Mouse (Mus musculus) cerebellum, adult 2 months (tissue): ENCODE results near the gene Brinp2. TPM values are rescaled to one million over a fixed set of nuclear protein-coding genes. Genes with fewer than 3 reads are reported as not detected.

ENCODE experiments used
- DNase-seq, 2 experiments: peaks; one replicate each; pipeline ENCODE4 v3.0.0; 2021
- H3K27ac ChIP-seq: fragments of 200-500 bp; 2 replicates; pipeline ENCODE4 v1.5.1; 2012; ENCODE audit warnings: low read length, control low read depth, inconsistent platforms; ENCODE audit not compliant: insufficient read depth
- H3K27me3 ChIP-seq: fragments of 200-500 bp; 2 replicates; pipeline ENCODE4 v1.6.1; 2012; ENCODE audit warnings: inconsistent platforms, mild to moderate bottlenecking, low read length, moderate library complexity; ENCODE audit not compliant: control insufficient read depth, insufficient read depth
- H3K4me1 ChIP-seq: fragments of 200-500 bp; 2 replicates; pipeline ENCODE4 v1.6.1; 2011; ENCODE audit warnings: low read length; ENCODE audit not compliant: control insufficient read depth, insufficient read depth
- H3K4me3 ChIP-seq: fragments of 200-500 bp; replicated peaks from 2 replicates; pipeline ENCODE3; 2011; ENCODE audit warnings: mild to moderate bottlenecking, low read depth, low read length, control low read depth; ENCODE audit not compliant: insufficient read depth
- CTCF ChIP-seq: fragments of 200-500 bp; IDR thresholded peaks from 2 replicates; pipeline ENCODE4 v1.5.1; 2011; ENCODE audit warnings: low read depth, mild to moderate bottlenecking, control low read depth, low read length, moderate library complexity, borderline replicate concordance; ENCODE audit not compliant: insufficient read depth
- POLR2A ChIP-seq: fragments of 200-500 bp; IDR thresholded peaks from 2 replicates; pipeline ENCODE4 v1.6.1; 2011; ENCODE audit warnings: low read length, control low read depth, borderline replicate concordance; ENCODE audit not compliant: insufficient read depth
- WGBS: fragments of 180-500 bp; shearing (Covaris S2); methylation state at CpG from one replicate; pipeline ENCODE4 v1.1.7; 2018; 5-methylcytosine and 5-hydroxymethylcytosine counted together
- polyA plus RNA-seq: library from polyadenylated mRNA; depleted of rRNA; stranded (reverse); fragments of >200 nt; gene quantifications from 2 replicates; pipeline ENCODE4 v1.2.3, GENCODE M21; 2012

The Brinp2 gene
- polyA plus RNA-seq, 1 experiment: 21.0 TPM

GRCm38 (mm10) chr1:158328839-158329238 is 27.3 kb downstream of the Brinp2 start:
- no peaks in the 10 kb centered on the region for H3K27me3 ChIP-seq
- TF ChIP-seq POLR2A (no peak), CTCF (no peak)
- 67% methylated on average over 2 of the region's 2 CpGs for WGBS

GRCm38 (mm10) chr1:158328126-158328525 is 28.0 kb downstream of the Brinp2 start:
- Histone ChIP-seq H3K27ac (no peak overlapping the region), H3K27me3 (no peaks in the 10 kb centered on the region), H3K4me3 (no peak overlapping the region), H3K4me1 (peaks cover 14% of the 10 kb centered on the region; the same call in 1 of the 2 replicates)
- TF ChIP-seq CTCF: no peak
- no peak for TF ChIP-seq POLR2A
- WGBS: 11% methylated on average over 5 of the region's 5 CpGs
- peak; percentile 71 to 88 for DNase-seq

More at GRCm38 (mm10) chr1:158328839-158329238, 27.3 kb downstream of the Brinp2 start:
- no peak overlapping the region for H3K4me3 ChIP-seq
- H3K4me1 ChIP-seq: peaks cover 14% of the 10 kb centered on the region; the same call in 1 of the 2 replicates
- H3K27ac ChIP-seq: no peak overlapping the region
- DNase-seq: no peak

GRCm38 (mm10) chr1:158323325-158323724 is 32.8 kb downstream of the Brinp2 start:
- H3K27me3 ChIP-seq: no peaks in the 10 kb centered on the region
- H3K4me1 ChIP-seq: peaks cover 5% of the 10 kb centered on the region; the same call in 1 of the 2 replicates
- no peak overlapping the region for H3K4me3 ChIP-seq
- WGBS: 61% methylated on average over 6 of the region's 6 CpGs
- no peak overlapping the region for H3K27ac ChIP-seq
- TF ChIP-seq CTCF (no peak), POLR2A (no peak)
- DNase-seq: peak in 1 of 2 experiments; percentile 19

- WGBS: 13% methylated on average over 5 of the region's 5 CpGs
- no peaks in the 10 kb centered on the region for H3K27me3 ChIP-seq
- TF ChIP-seq POLR2A (no peak), CTCF (peak; percentile 30; the same call in 1 of the 2 replicates)
- DNase-seq: peak; percentile 93 to 99
- no peak overlapping the region for H3K4me3 ChIP-seq
- peaks cover 10% of the 10 kb centered on the region; the same call in 1 of the 2 replicates for H3K4me1 ChIP-seq
- no peak overlapping the region for H3K27ac ChIP-seq
Measured at GRCm38 (mm10) chr1:158310426-158311156, 45.5 kb downstream of the Brinp2 start.

DNA sequence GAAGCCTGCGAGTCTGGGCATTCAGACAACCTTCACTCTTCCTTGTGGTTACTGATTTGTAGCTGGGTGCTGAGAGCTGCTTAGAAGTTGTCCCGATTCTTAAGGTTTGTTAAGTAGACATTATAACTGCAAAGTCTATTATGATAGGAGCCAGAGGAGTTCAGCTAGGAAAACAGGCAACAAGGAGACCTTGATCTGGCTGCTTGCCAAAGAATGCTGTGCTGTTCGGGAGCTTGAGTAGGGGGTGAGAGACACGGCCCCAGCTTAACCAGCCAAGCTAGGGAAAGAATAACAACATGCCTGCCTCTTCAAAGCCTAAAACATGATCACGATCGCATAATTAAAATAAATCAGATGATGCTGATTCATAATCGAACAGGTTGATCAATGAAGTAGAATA is 59.1 kb downstream of the Brinp2 start:
- DNase-seq: no peak
- TF ChIP-seq POLR2A (no peak), CTCF (no peak)
- Histone ChIP-seq H3K27me3 (no peaks in the 10 kb centered on the region), H3K4me1 (peaks cover 3% of the 10 kb centered on the region), H3K27ac (no peak overlapping the region), H3K4me3 (no peak overlapping the region)
- WGBS: 68% methylated on average over 7 of the region's 7 CpGs

GRCm38 (mm10) chr1:158296287-158296931 is 59.7 kb downstream of the Brinp2 start:
- 85% methylated on average over 8 of the region's 8 CpGs for WGBS
- Histone ChIP-seq H3K4me3 (no peak overlapping the region), H3K27me3 (no peaks in the 10 kb centered on the region), H3K27ac (no peak overlapping the region), H3K4me1 (peaks cover 3% of the 10 kb centered on the region)
- no peak for DNase-seq
- TF ChIP-seq POLR2A: no peak
- TF ChIP-seq CTCF: no peak

DNA sequence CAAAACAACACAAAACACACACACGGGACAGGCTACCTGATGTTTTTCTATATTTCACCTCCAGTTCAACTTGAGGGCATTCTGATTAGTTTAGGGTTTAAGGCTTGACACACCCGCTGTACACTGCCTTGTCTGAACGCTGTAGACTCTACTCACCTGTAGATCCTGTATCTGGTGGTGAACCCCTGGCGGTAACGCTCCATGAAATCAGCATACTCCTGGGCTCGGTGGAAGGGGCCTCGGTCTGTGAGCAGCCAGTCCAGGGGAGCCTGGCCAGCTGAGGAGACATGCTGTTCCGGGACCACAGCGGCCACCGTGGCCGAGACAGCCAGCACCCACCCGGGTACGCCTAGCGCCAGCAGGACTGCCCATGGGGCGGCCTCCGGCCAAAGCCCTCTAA is 60.9 kb downstream of the Brinp2 start:
- Histone ChIP-seq H3K27me3 (no peaks in the 10 kb centered on the region), H3K4me3 (no peak overlapping the region), H3K27ac (no peak overlapping the region), H3K4me1 (peaks cover 3% of the 10 kb centered on the region)
- TF ChIP-seq POLR2A: no peak
- no peak for TF ChIP-seq CTCF
- DNase-seq: no peak
- WGBS: 69% methylated on average over 16 of the region's 16 CpGs
